Mouse (Mus musculus): Measurements from ENCODE around the gene Cuta.
A peak's percentile ranks its signal among the peaks of the same experiment; 100 is the strongest.
"Not testable (repeated sequence)": the region's sequence is repeated elsewhere in the genome, so short reads cannot be mapped to it uniquely, and the experiment has no call there.

Cuta gene

GRCm38 (mm10) chr17:26939178-26939972 lies at the start of gene Cuta:
Gene Cuta (minus strand): TSS chr17:26939569.
- DNase-seq = peak; percentile 100

GRCm38 (mm10) chr17:26985503-26986179 lies 46.3 kb upstream of the Cuta start:
- DNase-seq = no peak

- no peak for DNase-seq
Observed at GRCm38 (mm10) chr17:26983382-26983781, 44.0 kb upstream of the Cuta start.

GRCm38 (mm10) chr17:26981050-26981449 lies 41.7 kb upstream of the Cuta start:
- no peak for DNase-seq

- DNase-seq = no peak
Observed at GRCm38 (mm10) chr17:26979426-26979825, 40.1 kb upstream of the Cuta start.

GRCm38 (mm10) chr17:26977354-26977753 lies 38.0 kb upstream of the Cuta start:
- not testable (repeated sequence) for DNase-seq

- no peak for DNase-seq
Observed at GRCm38 (mm10) chr17:26975415-26975814, 36.0 kb upstream of the Cuta start.

- no peak for DNase-seq
Observed at GRCm38 (mm10) chr17:26974547-26974946, 35.2 kb upstream of the Cuta start.

- peak; percentile 93 for DNase-seq
Observed at GRCm38 (mm10) chr17:26972703-26973574, 33.6 kb upstream of the Cuta start, which contains the start of gene Zbtb9. Gene Zbtb9 (plus strand): TSS chr17:26973167.

- no peak for DNase-seq
Observed at GRCm38 (mm10) chr17:26972107-26972506, 32.7 kb upstream of the Cuta start.

- no peak for DNase-seq
Observed at GRCm38 (mm10) chr17:26971247-26971905, 32.0 kb upstream of the Cuta start.

GRCm38 (mm10) chr17:26970221-26970620 lies 30.9 kb upstream of the Cuta start:
- peak; percentile 5 for DNase-seq

- DNase-seq = no peak
Observed at GRCm38 (mm10) chr17:26969257-26969656, 29.9 kb upstream of the Cuta start.

- DNase-seq = peak; percentile 7
Observed at GRCm38 (mm10) chr17:26968200-26968611, 28.8 kb upstream of the Cuta start.

GRCm38 (mm10) chr17:26967477-26967876 lies 28.1 kb upstream of the Cuta start:
- DNase-seq = peak; percentile 6

GRCm38 (mm10) chr17:26966993-26967392 lies 27.6 kb upstream of the Cuta start:
- DNase-seq = peak; percentile 8

GRCm38 (mm10) chr17:26961572-26962240 lies 22.3 kb upstream of the Cuta start:
- no peak for DNase-seq

GRCm38 (mm10) chr17:26959815-26960214 lies 20.4 kb upstream of the Cuta start:
- no peak for DNase-seq

- DNase-seq = no peak
Observed at GRCm38 (mm10) chr17:26958880-26959279, 19.5 kb upstream of the Cuta start.

- DNase-seq = no peak
Observed at GRCm38 (mm10) chr17:26957872-26958271, 18.5 kb upstream of the Cuta start.

- no peak for DNase-seq
Observed at GRCm38 (mm10) chr17:26956895-26957294, 17.5 kb upstream of the Cuta start.

- no peak for DNase-seq
Observed at GRCm38 (mm10) chr17:26956309-26956708, 16.9 kb upstream of the Cuta start.
